Mouse (Mus musculus) intestine, embryonic 16.5 days (tissue): ENCODE measurements around the gene Ltf. TPM values are rescaled to one million over a fixed set of nuclear protein-coding genes. Genes with fewer than 3 reads are reported as not detected.

Experiments
- ATAC-seq: fragments of 200-750 bp; cut with Nextera tagmentation; 2 replicates; pipeline ENCODE4 v1.8.0; 2017; ENCODE audit warnings: moderate TSS enrichment, moderate library complexity
- H3K27ac ChIP-seq: fragments of 300-500 bp; sonication (generic); 2 replicates; pipeline ENCODE4 v1.5.1; 2014; ENCODE audit warnings: mild to moderate bottlenecking, low read length
- H3K27me3 ChIP-seq: fragments of 300-500 bp; sonication (generic); replicated peaks from 2 replicates; pipeline ENCODE4 v1.6.1; 2014; ENCODE audit warnings: low read length, control low read depth, mixed read lengths; ENCODE audit not compliant: control insufficient read depth, insufficient read depth
- H3K36me3 ChIP-seq: fragments of 300-500 bp; sonication (generic); 2 replicates; pipeline ENCODE4 v1.6.1; 2014; ENCODE audit warnings: low read length, control low read depth; ENCODE audit not compliant: control insufficient read depth, insufficient read depth
- H3K4me1 ChIP-seq: fragments of 300-500 bp; sonication (generic); 2 replicates; pipeline ENCODE4 v1.6.1; 2014; ENCODE audit warnings: low read length, control low read depth, mixed read lengths; ENCODE audit not compliant: control insufficient read depth, insufficient read depth
- H3K4me2 ChIP-seq: fragments of 300-500 bp; sonication (generic); 2 replicates; pipeline ENCODE4 v1.6.1; 2014; ENCODE audit warnings: low read depth, low read length, control low read depth
- H3K4me3 ChIP-seq: fragments of 300-500 bp; sonication (generic); 2 replicates; pipeline ENCODE4 v1.5.1; 2014; ENCODE audit warnings: mild to moderate bottlenecking, low read length
- H3K9ac ChIP-seq: fragments of 300-500 bp; sonication (generic); 2 replicates; pipeline ENCODE4 v1.6.1; 2014; ENCODE audit warnings: low read depth, low read length
- H3K9me3 ChIP-seq: fragments of 300-500 bp; sonication (generic); 2 replicates; pipeline ENCODE4 v1.6.1; 2016; ENCODE audit warnings: low read length, control low read depth; ENCODE audit not compliant: control insufficient read depth
- WGBS: fragments of 180-500 bp; shearing (Covaris S2); extraction: QIAGEN DNeasy Blood & Tissue Kit; methylation state at CpG from one replicate; pipeline ENCODE4 v1.1.7; 2014; 5-methylcytosine and 5-hydroxymethylcytosine counted together
- polyA plus RNA-seq: library from polyadenylated mRNA; unstranded; fragments of >200 nt; fragmentation: Nextera tagmentation; extraction: Ambion mirVana; gene quantifications from 2 replicates; pipeline ENCODE4 v1.2.1, GENCODE M21; 2015

Ltf gene
- polyA plus RNA-seq, 1 experiment from 2014 or later, result 3.2 TPM

- no peaks in the 10 kb centered on the region for H3K4me1 ChIP-seq
- H3K9ac ChIP-seq, result no peak overlapping the region
- no peak for ATAC-seq
- 80% methylated on average over 9 of the region's 9 CpGs for WGBS
- no peaks in the 10 kb centered on the region for H3K27me3 ChIP-seq
- H3K36me3 ChIP-seq, result no peaks in the 10 kb centered on the region
- no peak overlapping the region for H3K4me3 ChIP-seq
- H3K9me3 ChIP-seq, result no peaks in the 10 kb centered on the region
- H3K4me2 ChIP-seq, result no peak overlapping the region
- no peak overlapping the region for H3K27ac ChIP-seq
Observed at GRCm38 (mm10) chr9:111011550-111011949, 7.5 kb upstream of the Ltf start.

GRCm38 (mm10) chr9:111012041-111012440, 7.0 kb upstream of the Ltf start:
- H3K4me2 ChIP-seq, result no peak overlapping the region
- H3K9me3 ChIP-seq, result no peaks in the 10 kb centered on the region
- no peak overlapping the region for H3K27ac ChIP-seq
- no peaks in the 10 kb centered on the region for H3K4me1 ChIP-seq
- 71% methylated on average over 3 of the region's 3 CpGs for WGBS
- H3K36me3 ChIP-seq, result no peaks in the 10 kb centered on the region
- no peak overlapping the region for H3K9ac ChIP-seq
- ATAC-seq, result no peak
- H3K27me3 ChIP-seq, result no peaks in the 10 kb centered on the region
- H3K4me3 ChIP-seq, result no peak overlapping the region

- Histone ChIP-seq H3K9me3 (no peaks in the 10 kb centered on the region), H3K27ac (no peak overlapping the region), H3K9ac (no peak overlapping the region), H3K4me2 (no peak overlapping the region), H3K4me3 (no peak overlapping the region), H3K27me3 (no peaks in the 10 kb centered on the region), H3K4me1 (no peaks in the 10 kb centered on the region), H3K36me3 (no peaks in the 10 kb centered on the region)
- 85% methylated on average over 4 of the region's 4 CpGs for WGBS
- no peak for ATAC-seq
Observed at GRCm38 (mm10) chr9:111015658-111016057, 3.4 kb upstream of the Ltf start.

GRCm38 (mm10) chr9:111026791-111027190, 7.7 kb downstream of the Ltf start:
- WGBS, result 88% methylated on average over 10 of the region's 10 CpGs
- Histone ChIP-seq H3K4me1 (no peaks in the 10 kb centered on the region), H3K9me3 (no peaks in the 10 kb centered on the region), H3K27me3 (no peaks in the 10 kb centered on the region), H3K36me3 (no peaks in the 10 kb centered on the region), H3K4me2 (no peak overlapping the region), H3K27ac (no peak overlapping the region), H3K4me3 (no peak overlapping the region), H3K9ac (no peak overlapping the region)
- ATAC-seq, result no peak

GRCm38 (mm10) chr9:111033717-111034116, 14.6 kb downstream of the Ltf start:
- no peaks in the 10 kb centered on the region for H3K4me1 ChIP-seq
- no peak for ATAC-seq
- H3K9me3 ChIP-seq, result no peaks in the 10 kb centered on the region
- no peak overlapping the region for H3K9ac ChIP-seq
- no peak overlapping the region for H3K4me3 ChIP-seq
- H3K27me3 ChIP-seq, result no peaks in the 10 kb centered on the region
- H3K27ac ChIP-seq, result no peak overlapping the region
- no peak overlapping the region for H3K4me2 ChIP-seq
- WGBS, result 87% methylated on average over 4 of the region's 4 CpGs
- no peaks in the 10 kb centered on the region for H3K36me3 ChIP-seq

GRCm38 (mm10) chr9:111039966-111040365, 20.9 kb downstream of the Ltf start:
- no peak overlapping the region for H3K9ac ChIP-seq
- no peaks in the 10 kb centered on the region for H3K27me3 ChIP-seq
- no peaks in the 10 kb centered on the region for H3K4me1 ChIP-seq
- H3K9me3 ChIP-seq, result no peaks in the 10 kb centered on the region
- H3K4me2 ChIP-seq, result no peak overlapping the region
- no peak for ATAC-seq
- no peaks in the 10 kb centered on the region for H3K36me3 ChIP-seq
- H3K4me3 ChIP-seq, result no peak overlapping the region
- 74% methylated on average over 4 of the region's 4 CpGs for WGBS
- H3K27ac ChIP-seq, result no peak overlapping the region

- Histone ChIP-seq H3K9ac (no peak overlapping the region), H3K4me3 (no peak overlapping the region), H3K36me3 (no peaks in the 10 kb centered on the region), H3K27me3 (no peaks in the 10 kb centered on the region), H3K27ac (no peak overlapping the region), H3K9me3 (no peaks in the 10 kb centered on the region), H3K4me2 (no peak overlapping the region), H3K4me1 (no peaks in the 10 kb centered on the region)
- ATAC-seq, result no peak
- WGBS, result 83% methylated on average over 5 of the region's 5 CpGs
Observed at GRCm38 (mm10) chr9:111042266-111042665, 23.2 kb downstream of the Ltf start.

- Histone ChIP-seq H3K36me3 (no peaks in the 10 kb centered on the region), H3K9me3 (no peaks in the 10 kb centered on the region), H3K27me3 (no peaks in the 10 kb centered on the region), H3K9ac (no peak overlapping the region), H3K4me1 (no peaks in the 10 kb centered on the region), H3K27ac (no peak overlapping the region), H3K4me3 (no peak overlapping the region), H3K4me2 (no peak overlapping the region)
- WGBS, result 65% methylated on average over 3 of the region's 3 CpGs
- no peak for ATAC-seq
Observed at GRCm38 (mm10) chr9:111046222-111046621, 27.2 kb downstream of the Ltf start.

GRCm38 (mm10) chr9:111047266-111047665, 28.2 kb downstream of the Ltf start:
- no peak overlapping the region for H3K4me2 ChIP-seq
- H3K4me1 ChIP-seq, result no peaks in the 10 kb centered on the region
- WGBS, result 88% methylated on average over 5 of the region's 5 CpGs
- H3K9me3 ChIP-seq, result no peaks in the 10 kb centered on the region
- H3K27ac ChIP-seq, result no peak overlapping the region
- H3K4me3 ChIP-seq, result no peak overlapping the region
- no peak for ATAC-seq
- H3K9ac ChIP-seq, result no peak overlapping the region
- H3K36me3 ChIP-seq, result no peaks in the 10 kb centered on the region
- H3K27me3 ChIP-seq, result no peaks in the 10 kb centered on the region

- Histone ChIP-seq H3K27me3 (no peaks in the 10 kb centered on the region), H3K9me3 (no peaks in the 10 kb centered on the region), H3K4me2 (no peak overlapping the region), H3K9ac (no peak overlapping the region), H3K4me3 (no peak overlapping the region), H3K27ac (no peak overlapping the region), H3K4me1 (no peaks in the 10 kb centered on the region), H3K36me3 (no peaks in the 10 kb centered on the region)
- WGBS, result 78% methylated on average over 3 of the region's 3 CpGs
- no peak for ATAC-seq
Observed at GRCm38 (mm10) chr9:111048452-111048851, 29.4 kb downstream of the Ltf start.
